Mouse (Mus musculus) kidney, adult 2 months (tissue): ENCODE measurements around the gene Blvrb.

Source experiments
- CTCF ChIP-seq: fragments of 200-500 bp; conservative IDR thresholded peaks from 2 replicates; pipeline ENCODE4 v1.5.1; 2011; ENCODE audit warnings: low read depth, mild to moderate bottlenecking, control low read depth, low read length, moderate library complexity, mixed read lengths; ENCODE audit not compliant: insufficient read depth, insufficient read length
- POLR2A ChIP-seq: fragments of 200-500 bp; IDR thresholded peaks from one replicate; pipeline ENCODE4 v1.6.1; 2011; ENCODE audit warnings: low read depth, low read length, control low read depth

- no peak for TF ChIP-seq CTCF
- no peak for TF ChIP-seq POLR2A
Measured at GRCm38 (mm10) chr7:27460477-27460876, 12.7 kb downstream of the Blvrb start.
